Mouse (Mus musculus) liver, embryonic 14.5 days (tissue): Measurements from ENCODE around the gene Slc29a1. TPM values are rescaled to one million over a fixed set of nuclear protein-coding genes. Genes with fewer than 3 reads are reported as not detected.

Source experiments
- ATAC-seq: fragments of 200-750 bp; cut with Nextera tagmentation; 2 replicates; pipeline ENCODE4 v1.8.0; 2017; ENCODE audit warnings: moderate number of reproducible peaks, mild to moderate bottlenecking, moderate library complexity; ENCODE audit not compliant: insufficient read depth
- DNase-seq, 3 experiments: peaks; one replicate each; pipeline ENCODE4 v3.0.0-alpha.2; 2012 to 2013; ENCODE audit warnings: low read depth in 3 of 3, low spot score in 3 of 3
- H3K27ac ChIP-seq: fragments of 300-500 bp; sonication (generic); 2 replicates; pipeline ENCODE4 v1.5.1; 2014; ENCODE audit warnings: moderate library complexity, mild to moderate bottlenecking, control low read depth, inconsistent platforms
- H3K27me3 ChIP-seq: fragments of 300-500 bp; sonication (generic); 2 replicates; pipeline ENCODE4 v1.6.1; 2014; ENCODE audit warnings: mild to moderate bottlenecking, low read length, moderate library complexity; ENCODE audit not compliant: control insufficient read depth, insufficient read depth
- H3K36me3 ChIP-seq: fragments of 300-500 bp; sonication (generic); replicated peaks from 2 replicates; pipeline ENCODE4 v1.6.1; 2014; ENCODE audit warnings: low read depth; ENCODE audit not compliant: control insufficient read depth, insufficient read depth
- H3K4me1 ChIP-seq, 2 experiments: fragments of 200-500 bp in 1 of 2; fragments of 300-500 bp in 1 of 2; sonication (generic) in 1 of 2; replicated peaks; 2 replicates each; pipeline ENCODE4 v1.6.1; 2012 to 2014; ENCODE audit warnings: antibody characterized with exemption in 1 of 2, inconsistent platforms in 1 of 2, low read length in 1 of 2; ENCODE audit not compliant: control insufficient read depth in 2 of 2, insufficient read depth in 2 of 2
- H3K4me2 ChIP-seq: fragments of 300-500 bp; sonication (generic); 2 replicates; pipeline ENCODE4 v1.6.1; 2014; ENCODE audit warnings: low read depth, mild to moderate bottlenecking, control low read depth, moderate library complexity
- H3K4me3 ChIP-seq, 2 experiments: fragments of 200-500 bp in 1 of 2; fragments of 300-500 bp in 1 of 2; sonication (generic) in 1 of 2; 2 replicates each; pipeline ENCODE4 v1.5.1; 2012 to 2014; ENCODE audit warnings: low read depth in 2 of 2, low read length in 2 of 2, mild to moderate bottlenecking in 2 of 2, control low read depth in 1 of 2, inconsistent platforms in 1 of 2, moderate library complexity in 1 of 2; ENCODE audit not compliant: insufficient read depth in 1 of 2
- H3K9ac ChIP-seq: fragments of 300-500 bp; sonication (generic); replicated peaks from 2 replicates; pipeline ENCODE4 v1.6.1; 2014; ENCODE audit warnings: mild to moderate bottlenecking, control low read depth, moderate library complexity
- H3K9me3 ChIP-seq: fragments of 300-500 bp; sonication (generic); 2 replicates; pipeline ENCODE4 v1.6.1; 2016; ENCODE audit warnings: low read length, mixed read lengths; ENCODE audit not compliant: control insufficient read depth
- CTCF ChIP-seq: IDR thresholded peaks from 2 replicates; pipeline ENCODE4 v1.5.1; 2016; ENCODE audit warnings: antibody characterized with exemption, low read depth, control low read depth
- EP300 ChIP-seq: IDR thresholded peaks from 2 replicates; pipeline ENCODE4 v1.6.1; 2016; ENCODE audit warnings: antibody characterized with exemption, low read depth
- WGBS: fragments of 180-500 bp; shearing (Covaris S2); extraction: QIAGEN DNeasy Blood & Tissue Kit; methylation state at CpG from one replicate; pipeline ENCODE4 v1.1.7; 2014; ENCODE audit not compliant: insufficient replicate concordance; 5-methylcytosine and 5-hydroxymethylcytosine counted together
- polyA plus RNA-seq, 2 experiments: library from polyadenylated mRNA; depleted of rRNA in 1 of 2; stranded (reverse) in 1 of 2; unstranded in 1 of 2; fragments of >200 nt; fragmentation: Nextera tagmentation in 1 of 2; extraction: Ambion mirVana in 1 of 2; gene quantifications; 2 replicates each; pipeline versions ENCODE4 v1.2.1 to v1.2.3; 2012 to 2014

Gene Slc29a1
- polyA plus RNA-seq, 2 experiments: 152 to 177 TPM

GRCm38 (mm10) chr17:45544873-45545277 is 54.5 kb downstream of the Slc29a1 start:
- Histone ChIP-seq H3K9me3 (no peaks in the 10 kb centered on the region), H3K27me3 (peaks cover 72% of the 10 kb centered on the region), H3K4me3 (no peak overlapping the region), H3K4me1 (no peaks in the 10 kb centered on the region), H3K27ac (no peak overlapping the region), H3K36me3 (no peaks in the 10 kb centered on the region), H3K4me2 (no peak overlapping the region), H3K9ac (no peak overlapping the region)
- no peak for ATAC-seq
- DNase-seq: no peak
- TF ChIP-seq EP300 (no peak), CTCF (no peak)
- WGBS: 2% methylated on average over 44 of the region's 46 CpGs

- 3% methylated on average over 24 of the region's 24 CpGs for WGBS
- peaks cover 66% of the 10 kb centered on the region for H3K27me3 ChIP-seq
- no peaks in the 10 kb centered on the region for H3K9me3 ChIP-seq
- DNase-seq: no peak
- no peaks in the 10 kb centered on the region for H3K4me1 ChIP-seq
- H3K9ac ChIP-seq: no peak overlapping the region
- H3K4me2 ChIP-seq: no peak overlapping the region
- no peaks in the 10 kb centered on the region for H3K36me3 ChIP-seq
- no peak overlapping the region for H3K4me3 ChIP-seq
- ATAC-seq: no peak
- no peak for TF ChIP-seq EP300
- no peak for TF ChIP-seq CTCF
- no peak overlapping the region for H3K27ac ChIP-seq
Measured at GRCm38 (mm10) chr17:45544001-45544872, 55.2 kb downstream of the Slc29a1 start.

GRCm38 (mm10) chr17:45543115-45543514 is 56.3 kb downstream of the Slc29a1 start:
- no peak overlapping the region for H3K4me3 ChIP-seq
- no peak for DNase-seq
- no peaks in the 10 kb centered on the region for H3K36me3 ChIP-seq
- no peak for ATAC-seq
- H3K4me2 ChIP-seq: no peak overlapping the region
- no peaks in the 10 kb centered on the region for H3K4me1 ChIP-seq
- no peak overlapping the region for H3K9ac ChIP-seq
- no peak overlapping the region for H3K27ac ChIP-seq
- WGBS: 11% methylated on average over 1 of the region's 1 CpGs
- H3K27me3 ChIP-seq: peaks cover 54% of the 10 kb centered on the region
- TF ChIP-seq CTCF (no peak), EP300 (no peak)
- no peaks in the 10 kb centered on the region for H3K9me3 ChIP-seq

- no peaks in the 10 kb centered on the region for H3K36me3 ChIP-seq
- no peak overlapping the region for H3K27ac ChIP-seq
- DNase-seq (no peak), ATAC-seq (no peak)
- TF ChIP-seq CTCF (no peak), EP300 (no peak)
- no peak overlapping the region for H3K4me2 ChIP-seq
- H3K27me3 ChIP-seq: peaks cover 50% of the 10 kb centered on the region
- 54% methylated on average over 2 of the region's 2 CpGs for WGBS
- H3K9ac ChIP-seq: no peak overlapping the region
- no peak overlapping the region for H3K4me3 ChIP-seq
- H3K9me3 ChIP-seq: no peaks in the 10 kb centered on the region
- no peaks in the 10 kb centered on the region for H3K4me1 ChIP-seq
Measured at GRCm38 (mm10) chr17:45542705-45543104, 56.7 kb downstream of the Slc29a1 start.

- Histone ChIP-seq H3K27me3 (peaks cover 44% of the 10 kb centered on the region), H3K36me3 (no peaks in the 10 kb centered on the region), H3K4me1 (no peaks in the 10 kb centered on the region), H3K4me2 (no peak overlapping the region), H3K9me3 (no peaks in the 10 kb centered on the region), H3K4me3 (no peak overlapping the region), H3K27ac (no peak overlapping the region), H3K9ac (no peak overlapping the region)
- 18% methylated on average over 6 of the region's 6 CpGs for WGBS
- no peak for DNase-seq
- TF ChIP-seq EP300: no peak
- no peak for TF ChIP-seq CTCF
- no peak for ATAC-seq
Measured at GRCm38 (mm10) chr17:45542129-45542528, 57.3 kb downstream of the Slc29a1 start.
